In the genomic region with DNA sequence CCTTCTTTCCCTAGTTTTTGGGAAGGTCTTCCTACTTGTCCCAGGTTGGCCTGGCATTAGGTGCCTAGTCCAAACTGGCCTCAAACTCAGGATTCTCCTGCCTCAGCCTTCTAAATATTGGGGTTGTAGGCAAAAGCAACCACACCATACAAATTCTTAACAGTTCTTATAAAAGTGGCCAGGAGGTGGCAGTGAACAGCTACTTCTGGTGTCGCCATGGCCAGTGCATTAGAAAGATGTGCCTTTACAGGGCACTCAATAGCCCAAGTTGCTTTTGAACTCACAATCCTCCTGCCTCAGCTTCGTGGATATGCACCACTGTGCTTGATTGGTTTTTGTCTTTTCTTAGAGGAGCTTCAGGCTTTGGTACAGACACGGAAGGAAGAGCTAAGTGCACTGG, we compare ENCODE assay signal across 10 mouse cellular contexts. TPM values are rescaled to one million over a fixed set of nuclear protein-coding genes. Genes with fewer than 3 reads are reported as not detected.
DNase-seq lines count a peak whose midpoint lies in the region; ATAC-seq and TF ChIP-seq lines count a peak whose summit lies in the region.
"Had no signal": no experiment of that assay in that cellular context is flagged by ENCODE, and none has a peak within 500 bp of the region (broad histone marks: within the 10 kb centered on the region; RNA-seq: fewer than 3 reads in every experiment).

No protein-coding gene starts in this region.

- peak; percentile 37 for DNase-seq in forebrain, embryonic 14.5 days (ENCODE audit: low spot score)
- DNase-seq in lung, adult 2 months, result no peak
- DNase-seq in lung, postnatal 4 days, result no peak
- no peak for DNase-seq in Patski (ENCODE audit: low read depth, low spot score)
- no peak for DNase-seq in spleen, postnatal 4 days (ENCODE audit: low spot score in 2 of 2)

- TF ChIP-seq POLR2A in lung, adult 2 months (IDR thresholded peaks at IDR 0.05; ENCODE audit: borderline replicate concordance, extremely low read depth, low read depth, low read length), result no peak

- 0 out of 2 replicates have a peak, but pooled peaks cover under 1% of the 10 kb centered on the region for H3K4me1 ChIP-seq in forebrain, embryonic 14.5 days (ENCODE audit: control insufficient read depth, insufficient read depth, low read length)
- H3K4me1 ChIP-seq in forebrain, embryonic 12.5 days, result no peaks in the 10 kb centered on the region
- H3K4me1 ChIP-seq in lung, adult 2 months (ENCODE audit: control insufficient read depth, insufficient read depth, low read length), result no peaks in the 10 kb centered on the region
- no peaks in the 10 kb centered on the region for H3K4me1 ChIP-seq in forebrain, embryonic 15.5 days

- POLR2A ChIA-PET in Patski (lab: Charles Lee), result interaction anchor here (0.6 kb wide), 2 partner anchors 9 to 226 kb away, joined by 3 to 5 read pairs; no protein-coding TSS in a partner anchor

- no peaks in the 10 kb centered on the region for H3K9me3 ChIP-seq in forebrain, embryonic 14.5 days (replicated peaks; ENCODE audit: control insufficient read depth, low read length)
- no peaks in the 10 kb centered on the region for H3K9me3 ChIP-seq in forebrain, embryonic 12.5 days
- H3K9me3 ChIP-seq in forebrain, embryonic 15.5 days, result no peaks in the 10 kb centered on the region

- no peak for ATAC-seq in forebrain, embryonic 14.5 days
- ATAC-seq in forebrain, embryonic 12.5 days (ENCODE audit: low FRiP score), result no peak
- no peak for ATAC-seq in Patski
- peak; percentile 59 for ATAC-seq in megakaryocyte, adult 5-6 weeks (ENCODE audit: poor library complexity, severe bottlenecking)
- ATAC-seq in forebrain, embryonic 15.5 days (replicated peaks), result no peak

- no peak overlapping the region for H3K9ac ChIP-seq in forebrain, embryonic 14.5 days (ENCODE audit: low read length)
- no peak overlapping the region for H3K9ac ChIP-seq in forebrain, embryonic 12.5 days
- no peak overlapping the region for H3K9ac ChIP-seq in forebrain, embryonic 15.5 days (replicated peaks)

- no peaks in the 10 kb centered on the region for H3K27me3 ChIP-seq in forebrain, embryonic 14.5 days (replicated peaks; ENCODE audit: control insufficient read depth, insufficient read depth, low read length)
- H3K27me3 ChIP-seq in forebrain, embryonic 12.5 days, result peaks cover 3% of the 10 kb centered on the region; the same call in 1 of the 2 replicates
- peaks cover 11% of the 10 kb centered on the region for H3K27me3 ChIP-seq in Patski
- no peaks in the 10 kb centered on the region for H3K27me3 ChIP-seq in forebrain, embryonic 15.5 days

- TF ChIP-seq CTCF in lung, adult 2 months (IDR thresholded peaks at IDR 0.05; ENCODE audit: insufficient read depth, low read length), result peak; percentile 39
- peak; percentile 77 for TF ChIP-seq CTCF in Patski (IDR thresholded peaks at IDR 0.05)

- in situ Hi-C loops in Patski (cut with MboI; ENCODE audit: low pct_unique_long_range_greater_than_20kb), result no loop called here

- no peak overlapping the region for H3K4me3 ChIP-seq in forebrain, embryonic 14.5 days (ENCODE audit: low read depth, low read length)
- no peak overlapping the region for H3K4me3 ChIP-seq in forebrain, embryonic 12.5 days (replicated peaks)
- H3K4me3 ChIP-seq in lung, adult 2 months (replicated peaks; ENCODE audit: extremely low read depth, low read depth, low read length), result no peak overlapping the region
- no peak overlapping the region for H3K4me3 ChIP-seq in forebrain, embryonic 15.5 days

- WGBS in forebrain, embryonic 14.5 days, result 34% methylated on average over 3 of the region's 3 CpGs
- WGBS in forebrain, embryonic 12.5 days, result 36% methylated on average over 3 of the region's 3 CpGs
- WGBS in lung, adult 2 months, result 26% methylated on average over 3 of the region's 3 CpGs
- WGBS in forebrain, embryonic 15.5 days, result 30% methylated on average over 3 of the region's 3 CpGs

- no peak overlapping the region for H3K4me2 ChIP-seq in forebrain, embryonic 14.5 days (ENCODE audit: low read length)
- no peak overlapping the region for H3K4me2 ChIP-seq in forebrain, embryonic 12.5 days
- H3K4me2 ChIP-seq in forebrain, embryonic 15.5 days (replicated peaks), result no peak overlapping the region

- CTCF ChIA-PET in Patski (lab: Charles Lee), result interaction anchor here (0.7 to 1.7 kb wide), 7 partner anchors 16 to 227 kb away, joined by 3 to 4 read pairs (median 3); a partner anchor contains a TSS

- no peak overlapping the region for H3K27ac ChIP-seq in forebrain, embryonic 14.5 days (ENCODE audit: low read depth, low read length)
- no peak overlapping the region for H3K27ac ChIP-seq in forebrain, embryonic 12.5 days
- no peak overlapping the region for H3K27ac ChIP-seq in forebrain, embryonic 15.5 days (replicated peaks)

- H3K36me3 ChIP-seq in forebrain, embryonic 14.5 days (ENCODE audit: control insufficient read depth, insufficient read depth, low read length), result no peaks in the 10 kb centered on the region
- H3K36me3 ChIP-seq in forebrain, embryonic 12.5 days (replicated peaks), result no peaks in the 10 kb centered on the region
- no peaks in the 10 kb centered on the region for H3K36me3 ChIP-seq in forebrain, embryonic 15.5 days

RNA-seq across cellular contexts. Expression of a gene that starts 6.0 kb away (rescaled TPM):
- polyA plus RNA-seq in forebrain, embryonic 14.5 days (2014; fragmentation: Nextera tagmentation; extraction: Ambion mirVana), result 24.6 and 30.0 TPM in 2 replicates
- 58.7 and 64.2 TPM in 2 replicates for polyA plus RNA-seq in forebrain, embryonic 12.5 days (2016; fragmentation: Nextera tagmentation; extraction: Ambion mirVana)
- 53.8 and 66.9 TPM in 2 replicates for polyA plus RNA-seq in lung, adult 2 months (2012; rRNA removed)
- polyA plus RNA-seq in Patski (2021), result 74.3 TPM
- total RNA-seq in megakaryocyte, adult 5-6 weeks (2015), result 21.6 and 28.9 TPM in 2 replicates
- total RNA-seq in megakaryocyte, adult 5-6 weeks (2017), result 34.7 and 39.9 TPM in 2 replicates
- polyA plus RNA-seq in forebrain, embryonic 15.5 days (2015; fragmentation: Nextera tagmentation; extraction: Ambion mirVana), result 29.2 and 31.7 TPM in 2 replicates

RNA-seq across cellular contexts. Expression of a gene that starts 12.5 kb away (rescaled TPM):
- polyA plus RNA-seq in forebrain, embryonic 14.5 days (2014; fragmentation: Nextera tagmentation; extraction: Ambion mirVana), result not detected in 2 replicates
- polyA plus RNA-seq in forebrain, embryonic 12.5 days (2016; fragmentation: Nextera tagmentation; extraction: Ambion mirVana), result not detected in 2 replicates
- not detected in 2 replicates for polyA plus RNA-seq in lung, adult 2 months (2012; rRNA removed)
- polyA plus RNA-seq in Patski (2021), result not detected
- not detected in 2 replicates for total RNA-seq in megakaryocyte, adult 5-6 weeks (2015)
- total RNA-seq in megakaryocyte, adult 5-6 weeks (2017), result not detected in 2 replicates
- not detected in 2 replicates for polyA plus RNA-seq in forebrain, embryonic 15.5 days (2015; fragmentation: Nextera tagmentation; extraction: Ambion mirVana)
- total RNA-seq: left cerebral cortex, postnatal 36 days had no signal
- polyA plus RNA-seq: gonadal fat pad, adult 2 months had no signal

RNA-seq across cellular contexts. Expression of a gene that starts 21.9 kb away (rescaled TPM):
- 1.0 and 1.9 TPM in 2 replicates for polyA plus RNA-seq in forebrain, embryonic 14.5 days (2014; fragmentation: Nextera tagmentation; extraction: Ambion mirVana)
- polyA plus RNA-seq in forebrain, embryonic 12.5 days (2016; fragmentation: Nextera tagmentation; extraction: Ambion mirVana), result 0.74 and 2.1 TPM in 2 replicates
- 1.6 and 1.8 TPM in 2 replicates for polyA plus RNA-seq in lung, adult 2 months (2012; rRNA removed)
- not detected for polyA plus RNA-seq in Patski (2021)
- total RNA-seq in megakaryocyte, adult 5-6 weeks (2015), result 0.25 and 3.5 TPM in 2 replicates
- total RNA-seq in megakaryocyte, adult 5-6 weeks (2017), result 0.37 TPM in 1 of 2 replicates, not detected in the other
- 0.87 and 1.1 TPM in 2 replicates for polyA plus RNA-seq in forebrain, embryonic 15.5 days (2015; fragmentation: Nextera tagmentation; extraction: Ambion mirVana)
